Mouse (Mus musculus): ENCODE data around the gene Padi4. TPM values are rescaled to one million over a fixed set of nuclear protein-coding genes. Genes with fewer than 3 reads are reported as not detected.

The Padi4 gene
- total and polyA plus RNA-seq, 2 experiments from 2014 or later, result 0.07 TPM; not detected in 1

- Histone ChIP-seq H3K27ac (ENCODE audit: low read depth, low read length) (no peak overlapping the region), H3K4me1 (ENCODE audit: insufficient read depth, low read length) (no peaks in the 10 kb centered on the region), H3K27me3 (ENCODE audit: insufficient read depth, low read length) (no peaks in the 10 kb centered on the region), H3K9me3 (ENCODE audit: low read length) (no peaks in the 10 kb centered on the region), H3K9ac (replicated peaks; ENCODE audit: low read length, poor library complexity, severe bottlenecking) (no peak overlapping the region), H3K4me3 (ENCODE audit: low read depth, low read length) (no peak overlapping the region), H3K36me3 (ENCODE audit: insufficient read depth, low read length) (no peaks in the 10 kb centered on the region), H3K4me2 (ENCODE audit: low read depth, low read length, poor library complexity, severe bottlenecking) (no peak overlapping the region)
- no peak for ATAC-seq (ENCODE audit: low FRiP score)
- peak; percentile 66 for TF ChIP-seq CTCF (IDR thresholded peaks at IDR 0.05)
- WGBS, result 25% methylated on average over 3 of the region's 3 CpGs
- peak; percentile 50 for DNase-seq (ENCODE audit: low spot score)
These were observed 29.4 kb downstream of the Padi4 start for GRCm38 (mm10) chr4:140744654-140745053.

GRCm38 (mm10) chr4:140743086-140743485 lies 30.9 kb downstream of the Padi4 start:
- Histone ChIP-seq H3K9me3 (ENCODE audit: low read length) (no peaks in the 10 kb centered on the region), H3K4me2 (ENCODE audit: low read depth, low read length, poor library complexity, severe bottlenecking) (no peak overlapping the region), H3K9ac (replicated peaks; ENCODE audit: low read length, poor library complexity, severe bottlenecking) (no peak overlapping the region), H3K4me3 (ENCODE audit: low read depth, low read length) (no peak overlapping the region), H3K36me3 (ENCODE audit: insufficient read depth, low read length) (no peaks in the 10 kb centered on the region), H3K4me1 (ENCODE audit: insufficient read depth, low read length) (no peaks in the 10 kb centered on the region), H3K27me3 (ENCODE audit: insufficient read depth, low read length) (no peaks in the 10 kb centered on the region), H3K27ac (ENCODE audit: low read depth, low read length) (no peak overlapping the region)
- WGBS, result 37% methylated on average over 4 of the region's 4 CpGs
- ATAC-seq (ENCODE audit: low FRiP score) (no peak), DNase-seq (ENCODE audit: low spot score) (no peak)
- TF ChIP-seq CTCF (IDR thresholded peaks at IDR 0.05), result no peak

- Histone ChIP-seq H3K9ac (replicated peaks; ENCODE audit: low read length, poor library complexity, severe bottlenecking) (no peak within 1 kb of the TSS), H3K4me1 (ENCODE audit: insufficient read depth, low read length) (no peaks in the 10 kb centered on the region), H3K4me2 (ENCODE audit: low read depth, low read length, poor library complexity, severe bottlenecking) (no peak within 1 kb of the TSS), H3K36me3 (ENCODE audit: insufficient read depth, low read length) (no peaks in the 10 kb centered on the region), H3K4me3 (ENCODE audit: low read depth, low read length) (no peak within 1 kb of the TSS), H3K27me3 (ENCODE audit: insufficient read depth, low read length) (no peaks in the 10 kb centered on the region), H3K9me3 (ENCODE audit: low read length) (no peaks in the 10 kb centered on the region), H3K27ac (ENCODE audit: low read depth, low read length) (no peak within 1 kb of the TSS)
- 78% methylated on average over 2 of the region's 2 CpGs for WGBS
- ATAC-seq (ENCODE audit: low FRiP score), result no peak
- no peak for DNase-seq (ENCODE audit: low spot score)
- no peak for TF ChIP-seq CTCF (IDR thresholded peaks at IDR 0.05)
These were observed 31.5 kb downstream of the Padi4 start, which contains the start of gene Padi6 for GRCm38 (mm10) chr4:140742543-140742942. Gene Padi6 (minus strand): TSS chr4:140742643.

GRCm38 (mm10) chr4:140741401-140741800 lies 32.6 kb downstream of the Padi4 start:
- H3K4me1 ChIP-seq (ENCODE audit: insufficient read depth, low read length), result no peaks in the 10 kb centered on the region
- H3K27me3 ChIP-seq (ENCODE audit: insufficient read depth, low read length), result no peaks in the 10 kb centered on the region
- no peak overlapping the region for H3K9ac ChIP-seq (replicated peaks; ENCODE audit: low read length, poor library complexity, severe bottlenecking)
- H3K4me2 ChIP-seq (ENCODE audit: low read depth, low read length, poor library complexity, severe bottlenecking), result no peak overlapping the region
- TF ChIP-seq CTCF (IDR thresholded peaks at IDR 0.05), result no peak
- no peaks in the 10 kb centered on the region for H3K36me3 ChIP-seq (ENCODE audit: insufficient read depth, low read length)
- 90% methylated on average over 6 of the region's 6 CpGs for WGBS
- DNase-seq (ENCODE audit: low spot score) (no peak), ATAC-seq (ENCODE audit: low FRiP score) (no peak)
- no peaks in the 10 kb centered on the region for H3K9me3 ChIP-seq (ENCODE audit: low read length)
- no peak overlapping the region for H3K4me3 ChIP-seq (ENCODE audit: low read depth, low read length)
- no peak overlapping the region for H3K27ac ChIP-seq (ENCODE audit: low read depth, low read length)

- Histone ChIP-seq H3K4me2 (ENCODE audit: low read depth, low read length, poor library complexity, severe bottlenecking) (no peak overlapping the region), H3K27ac (ENCODE audit: low read depth, low read length) (no peak overlapping the region), H3K27me3 (ENCODE audit: insufficient read depth, low read length) (no peaks in the 10 kb centered on the region), H3K4me3 (ENCODE audit: low read depth, low read length) (no peak overlapping the region), H3K9ac (replicated peaks; ENCODE audit: low read length, poor library complexity, severe bottlenecking) (no peak overlapping the region), H3K9me3 (ENCODE audit: low read length) (no peaks in the 10 kb centered on the region), H3K36me3 (ENCODE audit: insufficient read depth, low read length) (no peaks in the 10 kb centered on the region), H3K4me1 (ENCODE audit: insufficient read depth, low read length) (no peaks in the 10 kb centered on the region)
- 92% methylated on average over 11 of the region's 11 CpGs for WGBS
- TF ChIP-seq CTCF (IDR thresholded peaks at IDR 0.05), result no peak
- ATAC-seq (ENCODE audit: low FRiP score) (no peak), DNase-seq (ENCODE audit: low spot score) (no peak)
These were observed 33.4 kb downstream of the Padi4 start for GRCm38 (mm10) chr4:140740655-140741054.

- Histone ChIP-seq H3K36me3 (ENCODE audit: insufficient read depth, low read length) (no peaks in the 10 kb centered on the region), H3K4me3 (ENCODE audit: low read depth, low read length) (no peak overlapping the region), H3K4me2 (ENCODE audit: low read depth, low read length, poor library complexity, severe bottlenecking) (no peak overlapping the region), H3K27ac (ENCODE audit: low read depth, low read length) (no peak overlapping the region), H3K9me3 (ENCODE audit: low read length) (no peaks in the 10 kb centered on the region), H3K4me1 (ENCODE audit: insufficient read depth, low read length) (no peaks in the 10 kb centered on the region), H3K9ac (replicated peaks; ENCODE audit: low read length, poor library complexity, severe bottlenecking) (no peak overlapping the region), H3K27me3 (ENCODE audit: insufficient read depth, low read length) (no peaks in the 10 kb centered on the region)
- WGBS, result 75% methylated on average over 7 of the region's 7 CpGs
- DNase-seq (ENCODE audit: low spot score) (no peak), ATAC-seq (ENCODE audit: low FRiP score) (no peak)
- TF ChIP-seq CTCF (IDR thresholded peaks at IDR 0.05), result no peak
These were observed 41.2 kb downstream of the Padi4 start for GRCm38 (mm10) chr4:140732871-140733270.
